Mouse (Mus musculus) midbrain, embryonic 12.5 days (tissue): ENCODE data around the gene Rap1gap. TPM values are rescaled to one million over a fixed set of nuclear protein-coding genes. Genes with fewer than 3 reads are reported as not detected.

Experiments
- ATAC-seq: fragments of 200-750 bp; cut with Nextera tagmentation; 2 replicates; pipeline ENCODE4 v1.8.0; 2017; ENCODE audit warnings: low read depth, moderate TSS enrichment, moderate library complexity; ENCODE audit not compliant: low FRiP score
- H3K27ac ChIP-seq: fragments of 300-500 bp; sonication (generic); replicated peaks from 2 replicates; pipeline ENCODE4 v1.5.1; 2016; ENCODE audit warnings: mild to moderate bottlenecking
- H3K27me3 ChIP-seq: fragments of 300-500 bp; sonication (generic); 2 replicates; pipeline ENCODE4 v1.6.1; 2016; ENCODE audit warnings: mild to moderate bottlenecking
- H3K36me3 ChIP-seq: fragments of 300-500 bp; sonication (generic); 2 replicates; pipeline ENCODE4 v1.6.1; 2016
- H3K4me1 ChIP-seq: fragments of 300-500 bp; sonication (generic); 2 replicates; pipeline ENCODE4 v1.6.1; 2016
- H3K4me2 ChIP-seq: fragments of 300-500 bp; sonication (generic); replicated peaks from 2 replicates; pipeline ENCODE4 v1.6.1; 2016; ENCODE audit warnings: mild to moderate bottlenecking, moderate library complexity
- H3K4me3 ChIP-seq: fragments of 300-500 bp; sonication (generic); 2 replicates; pipeline ENCODE4 v1.5.1; 2016; ENCODE audit warnings: mild to moderate bottlenecking
- H3K9ac ChIP-seq: fragments of 300-500 bp; sonication (generic); replicated peaks from 2 replicates; pipeline ENCODE4 v1.6.1; 2016; ENCODE audit warnings: mild to moderate bottlenecking, moderate library complexity
- H3K9me3 ChIP-seq: fragments of 300-500 bp; sonication (generic); 2 replicates; pipeline ENCODE4 v1.6.1; 2016; ENCODE audit warnings: mild to moderate bottlenecking
- WGBS: fragments of 180-500 bp; shearing (Covaris S2); methylation state at CpG from one replicate; pipeline ENCODE4 v1.1.7; 2016; 5-methylcytosine and 5-hydroxymethylcytosine counted together
- polyA plus RNA-seq: library from polyadenylated mRNA; unstranded; fragments of >200 nt; fragmentation: Nextera tagmentation; extraction: Ambion mirVana; gene quantifications from 2 replicates; pipeline ENCODE4 v1.2.1, GENCODE M21; 2016

Gene Rap1gap
- polyA plus RNA-seq, 1 experiment from 2014 or later = 11.6 TPM

GRCm38 (mm10) chr4:137698076-137698985 lies 33.8 kb downstream of the Rap1gap start:
- no peak overlapping the region for H3K4me3 ChIP-seq
- H3K9ac ChIP-seq = no peak overlapping the region
- no peak overlapping the region for H3K4me2 ChIP-seq
- H3K9me3 ChIP-seq = no peaks in the 10 kb centered on the region
- H3K27ac ChIP-seq = no peak overlapping the region
- no peaks in the 10 kb centered on the region; the same call in 1 of the 2 replicates for H3K27me3 ChIP-seq
- ATAC-seq = no peak
- H3K36me3 ChIP-seq = no peaks in the 10 kb centered on the region
- 89% methylated on average over 7 of the region's 7 CpGs for WGBS
- peaks cover 19% of the 10 kb centered on the region for H3K4me1 ChIP-seq

GRCm38 (mm10) chr4:137699264-137700211 lies 35.0 kb downstream of the Rap1gap start:
- Histone ChIP-seq H3K27me3 (no peaks in the 10 kb centered on the region; the same call in 1 of the 2 replicates), H3K4me2 (no peak overlapping the region), H3K36me3 (no peaks in the 10 kb centered on the region), H3K4me3 (no peak overlapping the region), H3K4me1 (peaks cover 22% of the 10 kb centered on the region), H3K9me3 (no peaks in the 10 kb centered on the region), H3K27ac (no peak overlapping the region), H3K9ac (no peak overlapping the region)
- no peak for ATAC-seq
- WGBS = 64% methylated on average over 21 of the region's 21 CpGs

- 67% methylated on average over 6 of the region's 6 CpGs for WGBS
- no peak for ATAC-seq
- no peak overlapping the region for H3K4me3 ChIP-seq
Observed at GRCm38 (mm10) chr4:137700960-137701359, 36.4 kb downstream of the Rap1gap start.

GRCm38 (mm10) chr4:137703077-137703476 lies 38.6 kb downstream of the Rap1gap start:
- no peak overlapping the region for H3K4me3 ChIP-seq
- H3K4me1 ChIP-seq = peaks cover 33% of the 10 kb centered on the region
- no peaks in the 10 kb centered on the region for H3K9me3 ChIP-seq
- H3K4me2 ChIP-seq = no peak overlapping the region
- H3K9ac ChIP-seq = no peak overlapping the region
- ATAC-seq = no peak
- no peak overlapping the region for H3K27ac ChIP-seq
- peaks cover 8% of the 10 kb centered on the region for H3K27me3 ChIP-seq
- 92% methylated on average over 5 of the region's 5 CpGs for WGBS
- H3K36me3 ChIP-seq = no peaks in the 10 kb centered on the region

More at GRCm38 (mm10) chr4:137700960-137701359, 36.4 kb downstream of the Rap1gap start:
- Histone ChIP-seq H3K9me3 (no peaks in the 10 kb centered on the region), H3K27me3 (no peaks in the 10 kb centered on the region; the same call in 1 of the 2 replicates), H3K36me3 (no peaks in the 10 kb centered on the region), H3K9ac (no peak overlapping the region), H3K27ac (no peak overlapping the region), H3K4me2 (no peak overlapping the region), H3K4me1 (peaks cover 21% of the 10 kb centered on the region)

GRCm38 (mm10) chr4:137704561-137704960 lies 40.0 kb downstream of the Rap1gap start:
- H3K27me3 ChIP-seq = peaks cover 23% of the 10 kb centered on the region
- H3K4me1 ChIP-seq = peaks cover 25% of the 10 kb centered on the region
- H3K9ac ChIP-seq = no peak overlapping the region
- no peak overlapping the region for H3K4me3 ChIP-seq
- 54% methylated on average over 2 of the region's 2 CpGs for WGBS
- H3K9me3 ChIP-seq = no peaks in the 10 kb centered on the region
- H3K36me3 ChIP-seq = no peaks in the 10 kb centered on the region
- no peak overlapping the region for H3K27ac ChIP-seq
- no peak overlapping the region for H3K4me2 ChIP-seq
- ATAC-seq = no peak

- Histone ChIP-seq H3K4me3 (no peak overlapping the region), H3K27ac (no peak overlapping the region), H3K27me3 (peaks cover 31% of the 10 kb centered on the region), H3K36me3 (no peaks in the 10 kb centered on the region), H3K4me1 (peaks cover 25% of the 10 kb centered on the region), H3K9me3 (no peaks in the 10 kb centered on the region), H3K4me2 (no peak overlapping the region), H3K9ac (no peak overlapping the region)
- WGBS = 75% methylated on average over 5 of the region's 5 CpGs
- ATAC-seq = no peak
Observed at GRCm38 (mm10) chr4:137705379-137705778, 40.9 kb downstream of the Rap1gap start.

- peak; percentile 13; the same call in 1 of the 2 replicates for ATAC-seq
- Histone ChIP-seq H3K4me2 (peak overlapping the region; percentile 91), H3K27ac (peak overlapping the region; percentile 39), H3K9me3 (no peaks in the 10 kb centered on the region), H3K36me3 (no peaks in the 10 kb centered on the region), H3K27me3 (peaks cover 37% of the 10 kb centered on the region), H3K4me1 (peaks cover 25% of the 10 kb centered on the region), H3K9ac (peak overlapping the region; percentile 79; the same call in 1 of the 2 replicates), H3K4me3 (no peak overlapping the region)
- WGBS = 74% methylated on average over 7 of the region's 7 CpGs
Observed at GRCm38 (mm10) chr4:137706510-137706909, 42.0 kb downstream of the Rap1gap start.

- Histone ChIP-seq H3K27me3 (peaks cover 37% of the 10 kb centered on the region), H3K36me3 (no peaks in the 10 kb centered on the region), H3K4me1 (peaks cover 25% of the 10 kb centered on the region), H3K4me3 (peak overlapping the region; percentile 64), H3K4me2 (peak overlapping the region; percentile 91), H3K9me3 (no peaks in the 10 kb centered on the region), H3K9ac (peak overlapping the region; percentile 79), H3K27ac (peak overlapping the region; percentile 39)
- WGBS = 5% methylated on average over 41 of the region's 52 CpGs
- peak; percentile 88 for ATAC-seq
Observed at GRCm38 (mm10) chr4:137707216-137707990, 42.9 kb downstream of the Rap1gap start.

- peaks cover 42% of the 10 kb centered on the region for H3K27me3 ChIP-seq
- H3K36me3 ChIP-seq = no peaks in the 10 kb centered on the region
- no peaks in the 10 kb centered on the region for H3K9me3 ChIP-seq
- H3K4me2 ChIP-seq = no peak overlapping the region
- H3K4me1 ChIP-seq = peaks cover under 1% of the 10 kb centered on the region; the same call in 1 of the 2 replicates
- H3K27ac ChIP-seq = no peak overlapping the region
- no peak overlapping the region for H3K9ac ChIP-seq
- no peak overlapping the region for H3K4me3 ChIP-seq
- no peak for ATAC-seq
- 90% methylated on average over 13 of the region's 13 CpGs for WGBS
Observed at GRCm38 (mm10) chr4:137712963-137713362, 48.4 kb downstream of the Rap1gap start.

- no peak overlapping the region for H3K9ac ChIP-seq
- peaks cover 8% of the 10 kb centered on the region for H3K4me1 ChIP-seq
- H3K4me2 ChIP-seq = no peak overlapping the region
- no peak for ATAC-seq
- H3K9me3 ChIP-seq = no peaks in the 10 kb centered on the region
- no peak overlapping the region for H3K27ac ChIP-seq
- no peaks in the 10 kb centered on the region for H3K36me3 ChIP-seq
- peaks cover 32% of the 10 kb centered on the region for H3K27me3 ChIP-seq
- WGBS = 53% methylated on average over 8 of the region's 8 CpGs
- H3K4me3 ChIP-seq = no peak overlapping the region
Observed at GRCm38 (mm10) chr4:137714020-137714624, 49.6 kb downstream of the Rap1gap start.

GRCm38 (mm10) chr4:137717005-137717404 lies 52.5 kb downstream of the Rap1gap start:
- Histone ChIP-seq H3K4me3 (no peak overlapping the region), H3K4me2 (no peak overlapping the region), H3K9ac (no peak overlapping the region), H3K9me3 (no peaks in the 10 kb centered on the region), H3K4me1 (peaks cover 20% of the 10 kb centered on the region), H3K27ac (no peak overlapping the region), H3K36me3 (no peaks in the 10 kb centered on the region), H3K27me3 (peaks cover 30% of the 10 kb centered on the region)
- WGBS = 63% methylated on average over 7 of the region's 7 CpGs
- ATAC-seq = no peak
